Mouse (Mus musculus) left cerebral cortex, postnatal 14 days (tissue): ENCODE measurements at regions not wholly inside any gene's neighbourhood (a gene's known extent, or its start where the extent isn't known, plus 50 kb on each side); places are given as distances from the start of the nearest gene placed in this dataset.

Source experiments
- DNase-seq, 2 experiments: peaks; one replicate each; pipeline ENCODE4 v3.0.0; 2021 to 2022; ENCODE audit warnings: low spot score in 2 of 2, mixed read lengths in 1 of 2
- intact Hi-C: fragments of 180-260 bp; cut with DNase I; formaldehyde crosslinking; loops from one replicate; pipeline ENCODE4 v1.15.1; 2025

GRCm38 (mm10) chr8:12330886-12331285 lies 52.3 kb downstream of the A230072I06Rik start:
- intact Hi-C loops: no loop called here
- DNase-seq: peak in 1 of 2 experiments; percentile 6

GRCm38 (mm10) chr8:12331652-12332051 lies 53.0 kb downstream of the A230072I06Rik start:
- intact Hi-C loops: no loop called here
- DNase-seq: peak in 1 of 2 experiments; percentile 12

DNA sequence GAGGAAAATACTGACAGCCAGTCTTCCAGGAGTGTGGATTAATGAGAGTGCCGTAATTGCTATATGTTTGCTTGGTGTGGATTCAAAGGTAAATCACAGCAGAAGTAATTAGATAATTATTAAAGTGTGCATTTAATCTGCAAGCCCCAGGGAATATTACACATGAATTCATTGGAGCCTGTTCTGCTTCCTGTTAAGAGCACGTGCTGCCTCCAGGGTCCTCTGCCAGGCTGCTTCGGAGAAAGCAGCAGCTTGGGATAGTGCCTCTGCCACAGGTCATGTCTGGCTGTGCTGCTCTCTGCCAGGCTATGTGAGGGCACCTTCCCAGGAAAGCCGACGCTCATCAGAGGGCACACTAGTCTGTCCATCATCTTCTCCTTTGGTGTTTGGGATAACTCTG lies 55.5 kb downstream of the A230072I06Rik start:
- DNase-seq: no peak
- intact Hi-C loops: no loop called here

DNA sequence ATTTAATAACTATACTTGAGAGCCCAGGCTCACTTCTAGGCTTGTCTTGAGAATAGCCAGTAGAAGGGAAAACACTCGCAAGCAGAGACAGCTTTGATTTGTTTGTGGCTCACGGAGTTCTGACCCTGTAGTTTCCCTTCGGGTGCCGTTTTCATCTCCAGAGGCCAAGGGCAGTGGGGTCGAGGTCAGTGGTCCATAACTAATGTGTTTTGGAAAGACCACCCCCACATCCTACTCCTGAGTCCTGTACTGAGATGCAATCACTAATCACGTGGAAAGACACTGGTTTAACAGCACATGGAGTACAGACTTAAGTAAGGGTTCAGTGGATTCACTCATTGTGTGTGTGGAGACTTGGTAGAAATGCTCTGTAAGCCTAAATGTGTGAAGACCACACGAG lies 56.0 kb downstream of the A230072I06Rik start:
- intact Hi-C loops: no loop called here
- DNase-seq: no peak

DNA sequence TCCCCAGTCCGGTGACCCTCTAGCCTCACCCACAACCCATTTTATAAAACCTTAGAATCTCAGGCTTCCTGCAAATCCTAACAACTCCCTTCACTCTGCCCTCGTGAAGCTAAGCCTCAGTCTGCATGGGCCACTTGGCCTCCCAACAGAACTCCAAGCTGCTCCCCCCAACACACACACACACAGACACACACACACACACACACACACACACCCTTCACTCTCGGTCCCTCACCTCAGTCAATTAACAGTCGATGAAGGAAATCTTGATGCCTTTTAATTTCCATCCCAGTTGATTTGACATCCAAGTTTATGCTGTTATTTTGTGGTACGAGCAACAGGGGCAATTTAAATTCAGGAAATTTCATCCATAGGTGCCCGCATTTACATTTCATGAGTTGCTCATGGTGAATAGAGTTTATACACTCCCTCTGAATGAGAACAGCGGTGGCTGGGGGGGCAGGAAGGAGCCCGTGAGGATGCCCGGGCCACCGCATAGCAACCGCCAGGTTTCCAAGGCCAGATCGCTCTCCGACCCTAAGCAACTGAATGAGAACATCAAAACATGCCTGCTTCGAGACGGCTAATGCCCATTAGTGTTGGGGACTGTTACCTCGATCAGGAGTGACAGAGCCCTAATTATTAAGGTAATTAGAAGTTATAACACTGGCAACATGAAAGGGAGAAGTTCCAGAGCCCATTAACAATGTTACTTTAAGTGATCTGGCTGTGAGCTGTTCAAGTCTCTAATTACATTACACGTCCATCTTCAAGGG lies 55.8 kb upstream of the Sox1 start:
- DNase-seq: no peak
- intact Hi-C loops: no loop called here

GRCm38 (mm10) chr8:12340946-12341345 lies 54.1 kb upstream of the Sox1 start:
- intact Hi-C loops: no loop called here
- DNase-seq: no peak
